Mouse (Mus musculus) embryonic facial prominence, embryonic 14.5 days (tissue): ENCODE data around the gene Slc25a21. TPM values are rescaled to one million over a fixed set of nuclear protein-coding genes. Genes with fewer than 3 reads are reported as not detected.
A peak's percentile ranks its signal among the peaks of the same experiment; 100 is the strongest.

Experiments
- ATAC-seq: fragments of 200-750 bp; cut with Nextera tagmentation; 2 replicates; pipeline ENCODE4 v1.8.0; 2017; ENCODE audit warnings: low read depth, moderate number of reproducible peaks, moderate TSS enrichment
- DNase-seq: peaks from one replicate; pipeline ENCODE4 v3.0.0-alpha.2; 2015; ENCODE audit warnings: low spot score
- H3K27ac ChIP-seq: fragments of 300-500 bp; sonication (generic); replicated peaks from 2 replicates; pipeline ENCODE4 v1.5.1; 2014; ENCODE audit warnings: low read depth, mild to moderate bottlenecking, low read length, moderate library complexity
- H3K27me3 ChIP-seq: fragments of 300-500 bp; sonication (generic); replicated peaks from 2 replicates; pipeline ENCODE4 v1.6.1; 2014; ENCODE audit warnings: low read length; ENCODE audit not compliant: control insufficient read depth, insufficient read depth
- H3K36me3 ChIP-seq: fragments of 300-500 bp; sonication (generic); 2 replicates; pipeline ENCODE4 v1.6.1; 2014; ENCODE audit warnings: low read length, mixed read lengths; ENCODE audit not compliant: control insufficient read depth, insufficient read depth
- H3K4me1 ChIP-seq: fragments of 300-500 bp; sonication (generic); 2 replicates; pipeline ENCODE4 v1.6.1; 2014; ENCODE audit warnings: antibody characterized with exemption, low read length; ENCODE audit not compliant: control insufficient read depth, insufficient read depth
- H3K4me2 ChIP-seq: fragments of 300-500 bp; sonication (generic); 2 replicates; pipeline ENCODE4 v1.6.1; 2014; ENCODE audit warnings: low read depth, mild to moderate bottlenecking, low read length, moderate library complexity, mixed read lengths
- H3K4me3 ChIP-seq: fragments of 300-500 bp; sonication (generic); 2 replicates; pipeline ENCODE4 v1.5.1; 2014; ENCODE audit warnings: low read depth, mild to moderate bottlenecking, low read length
- H3K9ac ChIP-seq: fragments of 300-500 bp; sonication (generic); 2 replicates; pipeline ENCODE4 v1.6.1; 2014; ENCODE audit warnings: low read depth, mild to moderate bottlenecking, low read length, moderate library complexity, mixed read lengths
- H3K9me3 ChIP-seq: fragments of 300-500 bp; sonication (generic); 2 replicates; pipeline ENCODE4 v1.6.1; 2016; ENCODE audit warnings: low read length; ENCODE audit not compliant: control insufficient read depth
- WGBS: fragments of 180-500 bp; shearing (Covaris S2); extraction: QIAGEN DNeasy Blood & Tissue Kit; methylation state at CpG from one replicate; pipeline ENCODE4 v1.1.7; 2014; 5-methylcytosine and 5-hydroxymethylcytosine counted together
- polyA plus RNA-seq: library from polyadenylated mRNA; unstranded; fragments of >200 nt; fragmentation: Nextera tagmentation; extraction: Ambion mirVana; gene quantifications from 2 replicates; pipeline ENCODE4 v1.2.1, GENCODE M21; 2014

The Slc25a21 gene
- polyA plus RNA-seq, 1 experiment from 2014 or later, result 0.58 TPM

GRCm38 (mm10) chr12:56689736-56690135, 507.5 kb downstream of the Slc25a21 start:
- peak overlapping the region; percentile 69; the same call in 1 of the 2 replicates for H3K27ac ChIP-seq
- H3K4me1 ChIP-seq, result 0 out of 2 replicates have a peak, but pooled peaks cover 4% of the 10 kb centered on the region
- no peaks in the 10 kb centered on the region for H3K36me3 ChIP-seq
- H3K4me3 ChIP-seq, result peak overlapping the region; percentile 41
- under 1% methylated on average over 25 of the region's 25 CpGs for WGBS
- 0 out of 2 replicates have a peak, but pooled peaks have one; percentile 41 for ATAC-seq
- H3K9me3 ChIP-seq, result no peaks in the 10 kb centered on the region
- peak overlapping the region; percentile 63 for H3K9ac ChIP-seq
- peaks cover 97% of the 10 kb centered on the region for H3K27me3 ChIP-seq
- H3K4me2 ChIP-seq, result peak overlapping the region; percentile 50
- DNase-seq, result peak; percentile 82

DNA sequence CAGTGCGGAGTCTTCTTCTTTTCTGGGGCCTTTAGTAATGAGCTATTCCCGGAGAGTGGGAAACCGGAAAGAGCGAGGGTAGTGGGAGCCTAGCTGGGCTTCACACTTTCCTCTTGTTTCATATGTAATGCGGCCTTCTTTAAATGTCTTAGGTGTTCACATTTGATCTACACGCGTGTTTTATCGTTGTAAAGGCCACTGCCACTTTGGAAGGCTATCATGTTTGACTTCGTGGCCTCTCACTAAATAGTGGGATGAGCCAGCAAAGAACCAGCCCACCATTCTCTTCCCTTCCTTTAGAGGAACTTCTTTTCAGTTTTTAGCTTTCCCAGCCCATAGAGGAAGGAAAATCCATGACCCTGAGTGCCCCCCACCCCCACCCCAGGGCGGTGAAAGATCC, 507.9 kb downstream of the Slc25a21 start:
- H3K27ac ChIP-seq, result no peak overlapping the region
- peak overlapping the region; percentile 41 for H3K4me3 ChIP-seq
- WGBS, result 9% methylated on average over 10 of the region's 10 CpGs
- 0 out of 2 replicates have a peak, but pooled peaks cover 4% of the 10 kb centered on the region for H3K4me1 ChIP-seq
- H3K36me3 ChIP-seq, result no peaks in the 10 kb centered on the region
- peak overlapping the region; percentile 50 for H3K4me2 ChIP-seq
- ATAC-seq, result no peak
- H3K9ac ChIP-seq, result no peak overlapping the region
- no peak for DNase-seq
- H3K9me3 ChIP-seq, result no peaks in the 10 kb centered on the region
- peaks cover 93% of the 10 kb centered on the region for H3K27me3 ChIP-seq

DNA sequence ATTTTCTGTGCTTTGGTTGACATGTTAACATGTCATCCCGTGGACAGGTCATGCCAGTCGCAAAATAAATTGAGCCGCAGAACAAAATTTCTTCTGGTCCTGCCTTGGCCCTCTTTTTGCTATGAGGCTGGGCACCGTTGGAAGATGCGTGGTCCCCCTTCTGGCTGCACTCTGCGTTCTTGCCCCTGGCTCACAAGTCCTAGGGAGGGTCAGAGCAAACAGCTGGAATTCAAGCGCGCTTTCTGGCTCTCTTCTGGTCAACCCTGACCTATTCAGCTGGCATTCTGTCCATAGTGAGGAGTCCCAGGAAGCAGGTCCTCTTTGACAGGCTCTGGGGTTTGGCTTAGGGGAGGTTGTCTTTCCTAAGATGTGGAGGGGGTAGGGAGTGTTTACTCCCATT, 508.4 kb downstream of the Slc25a21 start:
- Histone ChIP-seq H3K36me3 (no peaks in the 10 kb centered on the region), H3K9me3 (no peaks in the 10 kb centered on the region), H3K9ac (no peak overlapping the region), H3K4me2 (no peak overlapping the region), H3K4me3 (no peak overlapping the region), H3K4me1 (0 out of 2 replicates have a peak, but pooled peaks cover 4% of the 10 kb centered on the region), H3K27ac (no peak overlapping the region), H3K27me3 (peaks cover 93% of the 10 kb centered on the region)
- ATAC-seq (no peak), DNase-seq (no peak)
- 12% methylated on average over 8 of the region's 8 CpGs for WGBS

DNA sequence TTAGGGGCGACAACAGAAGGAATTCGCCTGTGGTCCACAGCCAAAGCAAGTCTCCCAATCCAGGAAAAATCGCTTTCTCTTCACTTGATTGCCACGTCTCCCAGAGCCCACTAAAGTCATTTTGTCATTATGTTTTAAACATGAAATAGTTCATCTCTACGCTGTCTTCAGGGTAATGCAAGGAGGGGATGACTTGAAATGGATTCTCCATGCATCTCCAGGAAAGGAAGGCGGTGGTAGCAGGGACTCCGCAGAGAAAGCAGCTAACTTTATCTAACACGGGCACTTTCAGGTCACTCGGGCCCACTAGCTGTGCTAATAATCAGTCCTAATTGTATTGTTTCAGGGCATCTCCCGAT, 508.8 kb downstream of the Slc25a21 start:
- no peak for DNase-seq
- no peak overlapping the region for H3K4me3 ChIP-seq
- H3K27me3 ChIP-seq, result peaks cover 93% of the 10 kb centered on the region
- H3K4me2 ChIP-seq, result no peak overlapping the region
- H3K9me3 ChIP-seq, result no peaks in the 10 kb centered on the region
- 13% methylated on average over 10 of the region's 10 CpGs for WGBS
- 0 out of 2 replicates have a peak, but pooled peaks cover 4% of the 10 kb centered on the region for H3K4me1 ChIP-seq
- no peak overlapping the region for H3K27ac ChIP-seq
- no peak overlapping the region for H3K9ac ChIP-seq
- no peaks in the 10 kb centered on the region for H3K36me3 ChIP-seq
- ATAC-seq, result no peak

GRCm38 (mm10) chr12:56687640-56688481, 509.4 kb downstream of the Slc25a21 start:
- DNase-seq, result no peak
- WGBS, result 16% methylated on average over 15 of the region's 15 CpGs
- H3K27me3 ChIP-seq, result peaks cover 93% of the 10 kb centered on the region

GRCm38 (mm10) chr12:56681096-56681811, 516.0 kb downstream of the Slc25a21 start:
- peaks cover 68% of the 10 kb centered on the region for H3K27me3 ChIP-seq
- WGBS, result 1% methylated on average over 37 of the region's 38 CpGs
- peak overlapping the region; percentile 56 for H3K9ac ChIP-seq
- peak; percentile 76 for DNase-seq
- peak overlapping the region; percentile 40 for H3K4me3 ChIP-seq
- no peaks in the 10 kb centered on the region for H3K36me3 ChIP-seq
- H3K9me3 ChIP-seq, result no peaks in the 10 kb centered on the region
- no peaks in the 10 kb centered on the region for H3K4me1 ChIP-seq
- peak overlapping the region; percentile 85 for H3K4me2 ChIP-seq
- peak; percentile 85 for ATAC-seq
- H3K27ac ChIP-seq, result no peak overlapping the region

More at GRCm38 (mm10) chr12:56687640-56688481, 509.4 kb downstream of the Slc25a21 start:
- H3K9me3 ChIP-seq, result no peaks in the 10 kb centered on the region
- ATAC-seq, result no peak
- H3K9ac ChIP-seq, result no peak overlapping the region
- no peak overlapping the region for H3K4me2 ChIP-seq
- no peaks in the 10 kb centered on the region for H3K36me3 ChIP-seq
- 0 out of 2 replicates have a peak, but pooled peaks cover 4% of the 10 kb centered on the region for H3K4me1 ChIP-seq
- H3K27ac ChIP-seq, result no peak overlapping the region
- no peak overlapping the region for H3K4me3 ChIP-seq

- no peak overlapping the region for H3K27ac ChIP-seq
- 49% methylated on average over 7 of the region's 7 CpGs for WGBS
- H3K27me3 ChIP-seq, result peaks cover 36% of the 10 kb centered on the region
- no peak overlapping the region for H3K9ac ChIP-seq
- H3K4me3 ChIP-seq, result no peak overlapping the region
- ATAC-seq (no peak), DNase-seq (no peak)
- no peak overlapping the region for H3K4me2 ChIP-seq
- H3K4me1 ChIP-seq, result no peaks in the 10 kb centered on the region
- H3K36me3 ChIP-seq, result no peaks in the 10 kb centered on the region
- H3K9me3 ChIP-seq, result no peaks in the 10 kb centered on the region
Observed at GRCm38 (mm10) chr12:56677620-56678019, 519.7 kb downstream of the Slc25a21 start.

- Histone ChIP-seq H3K27me3 (peaks cover 8% of the 10 kb centered on the region), H3K4me1 (no peaks in the 10 kb centered on the region), H3K4me2 (no peak overlapping the region), H3K27ac (no peak overlapping the region), H3K9me3 (no peaks in the 10 kb centered on the region), H3K36me3 (no peaks in the 10 kb centered on the region), H3K4me3 (no peak overlapping the region), H3K9ac (no peak overlapping the region)
- WGBS, result 37% methylated on average over 3 of the region's 3 CpGs
- ATAC-seq (no peak), DNase-seq (no peak)
Observed at GRCm38 (mm10) chr12:56674726-56675125, 522.5 kb downstream of the Slc25a21 start.
